Mouse (Mus musculus): Measurements from ENCODE around the gene Tubb3. TPM values are rescaled to one million over a fixed set of nuclear protein-coding genes. Genes with fewer than 3 reads are reported as not detected.
"Not testable (repeated sequence)": the region's sequence is repeated elsewhere in the genome, so short reads cannot be mapped to it uniquely, and the experiment has no call there.

Gene Tubb3
- total RNA-seq, 2 experiments from 2014 or later = 2.0 to 8.2 TPM

DNA sequence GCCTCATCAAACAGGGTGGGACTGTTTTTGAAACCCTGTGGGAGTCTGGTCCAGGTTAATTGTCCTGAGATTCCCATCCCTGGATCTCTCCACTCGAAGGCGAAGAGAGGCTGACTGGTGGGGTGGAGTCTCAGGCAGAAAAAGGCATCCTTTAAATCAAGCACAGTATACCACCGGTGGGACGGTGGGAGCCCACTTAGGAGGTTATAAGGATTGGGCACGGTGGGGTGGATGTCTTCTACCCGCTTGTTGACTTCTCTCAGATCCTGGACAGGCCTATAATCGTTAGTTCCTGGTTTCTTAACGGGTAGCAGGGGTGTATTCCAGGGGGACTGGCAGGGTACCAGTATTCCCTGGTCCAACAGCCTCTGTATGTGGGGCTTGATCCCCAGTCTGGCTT is 19.7 kb downstream of the Tubb3 start:
- not testable (repeated sequence) for DNase-seq (ENCODE audit: low spot score in 2 of 2)

DNA sequence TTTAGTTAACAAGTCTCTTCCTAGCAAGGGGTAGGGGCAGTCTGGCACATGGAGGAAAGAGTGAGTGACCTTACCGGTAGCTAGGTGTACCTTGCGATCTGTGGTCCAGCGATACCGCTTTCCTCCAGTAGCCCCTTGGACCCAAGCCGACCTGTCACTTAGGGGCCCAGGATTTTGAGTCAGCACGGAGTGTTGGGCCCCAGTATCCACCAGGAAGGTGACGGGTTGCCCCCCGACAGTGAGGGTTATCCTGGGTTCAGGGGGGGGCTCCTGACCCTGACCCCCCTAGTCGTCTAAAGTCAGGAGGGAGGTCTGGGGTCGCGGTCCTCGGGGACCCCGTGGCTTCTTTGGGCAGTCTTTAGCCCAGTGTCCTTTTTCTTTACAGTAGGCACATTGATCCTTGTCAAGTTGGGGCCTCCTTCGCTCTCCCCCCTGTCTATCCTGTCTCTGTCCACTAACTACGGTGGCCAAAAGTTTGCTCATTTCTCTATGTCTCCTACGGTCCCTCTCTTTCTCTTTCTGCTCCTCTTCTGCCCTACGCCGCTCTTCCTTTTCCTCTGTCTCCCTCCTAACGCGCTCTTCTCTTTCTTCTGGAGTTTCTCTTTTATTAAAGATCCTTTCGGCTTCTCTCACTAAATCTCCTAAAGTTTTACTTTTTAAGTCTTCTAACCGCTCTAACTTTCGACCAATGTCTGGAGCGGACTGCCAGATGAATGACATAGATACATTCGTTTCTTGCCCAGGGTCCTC is 20.6 kb downstream of the Tubb3 start:
- DNase-seq (ENCODE audit: low spot score in 2 of 2) = no peak

DNA sequence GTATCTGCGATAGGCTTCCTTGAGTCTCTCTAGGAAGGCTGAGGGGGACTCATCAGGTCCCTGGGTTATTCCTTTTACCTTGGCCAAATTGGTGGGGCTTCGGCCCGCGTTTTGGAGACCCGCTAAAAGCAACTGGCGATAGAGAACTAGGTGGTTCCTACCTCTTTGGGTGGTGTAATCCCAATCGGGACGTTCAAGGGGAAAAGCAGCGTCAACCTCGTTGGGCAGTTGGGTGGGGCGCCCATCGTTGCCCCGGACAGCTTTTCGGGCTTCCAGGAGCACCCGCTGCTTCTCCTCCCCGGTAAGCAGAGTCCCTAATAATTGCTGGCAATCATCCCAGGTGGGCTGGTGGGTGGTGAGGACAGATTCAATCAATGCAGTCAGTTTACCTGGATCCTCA is 21.2 kb downstream of the Tubb3 start:
- DNase-seq (ENCODE audit: low spot score in 2 of 2) = no peak

DNA sequence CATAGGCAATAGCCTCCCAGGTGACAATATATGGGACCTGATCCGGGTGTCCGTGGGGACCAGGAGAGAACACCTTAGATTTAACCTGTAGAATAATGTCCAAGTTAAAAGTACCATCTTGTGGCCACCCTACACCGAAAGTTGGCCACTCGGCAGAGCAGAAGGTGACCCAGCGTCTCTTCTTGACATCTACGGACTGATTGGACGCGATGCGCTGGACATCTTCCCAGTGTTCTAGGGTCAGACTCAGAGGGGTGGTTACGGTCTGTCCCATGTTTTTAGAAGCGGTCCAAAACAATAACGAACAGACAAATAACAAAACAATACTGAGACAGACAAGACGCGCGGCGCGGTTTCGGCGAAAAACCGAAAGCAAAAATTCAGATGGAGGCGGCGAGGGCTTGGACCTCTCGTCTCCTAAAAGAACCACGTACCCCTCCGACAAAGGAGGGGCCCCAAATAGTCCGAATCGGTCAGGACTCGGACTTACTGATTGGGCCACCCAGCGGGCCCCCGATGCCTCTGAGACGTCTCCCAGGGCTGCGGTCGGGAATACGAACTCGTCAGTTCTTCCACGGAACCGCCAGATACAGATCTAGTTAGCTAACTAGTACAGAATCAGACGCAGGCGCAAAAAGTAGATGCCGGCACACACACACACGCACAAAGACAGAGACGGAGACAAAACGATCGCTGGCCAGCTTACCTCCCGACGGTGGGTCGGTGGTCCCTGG is 22.2 kb downstream of the Tubb3 start:
- not testable (repeated sequence) for DNase-seq (ENCODE audit: low spot score in 2 of 2)

DNA sequence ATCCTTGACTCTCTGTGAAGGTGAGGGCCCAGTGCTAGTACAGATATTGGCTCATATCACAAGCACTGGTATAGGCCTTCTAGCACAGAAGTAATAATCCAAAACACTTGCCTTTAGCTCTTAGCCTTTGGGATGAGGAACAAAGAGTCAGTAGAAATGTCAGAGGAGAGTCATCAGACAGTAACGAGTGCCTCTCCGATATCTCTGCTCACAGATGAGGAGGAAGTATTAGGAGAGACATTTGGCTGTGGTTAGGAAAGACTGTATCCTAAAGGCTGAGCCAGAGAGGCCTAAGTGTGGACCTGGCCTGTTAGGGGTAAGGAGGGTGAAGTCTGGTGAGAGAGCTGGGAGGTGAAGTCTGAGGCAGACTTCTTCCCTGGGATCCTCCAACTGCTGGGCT is 30.6 kb downstream of the Tubb3 start:
- no peak for DNase-seq (ENCODE audit: low spot score in 2 of 2)

DNA sequence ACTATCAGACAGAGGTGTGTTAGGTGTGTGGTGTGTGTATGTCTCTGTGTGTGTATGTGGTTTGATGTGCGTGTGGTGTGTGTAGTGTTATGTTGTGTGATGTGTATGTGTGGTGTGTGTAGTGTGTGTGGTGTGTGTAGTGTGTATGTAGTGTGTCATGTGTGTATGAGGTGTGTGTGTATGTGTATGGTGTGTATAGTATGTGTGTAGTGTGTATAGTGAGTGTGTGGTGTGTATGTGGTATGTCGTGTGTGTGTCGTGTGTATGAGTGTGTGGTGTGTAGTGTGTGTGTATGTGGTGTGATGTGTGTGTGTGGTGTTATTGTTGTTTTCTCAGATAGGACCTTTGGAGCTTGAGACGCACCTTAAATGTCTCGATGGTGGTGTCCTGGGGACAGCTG is 31.1 kb downstream of the Tubb3 start:
- DNase-seq (ENCODE audit: low spot score in 2 of 2) = no peak

DNA sequence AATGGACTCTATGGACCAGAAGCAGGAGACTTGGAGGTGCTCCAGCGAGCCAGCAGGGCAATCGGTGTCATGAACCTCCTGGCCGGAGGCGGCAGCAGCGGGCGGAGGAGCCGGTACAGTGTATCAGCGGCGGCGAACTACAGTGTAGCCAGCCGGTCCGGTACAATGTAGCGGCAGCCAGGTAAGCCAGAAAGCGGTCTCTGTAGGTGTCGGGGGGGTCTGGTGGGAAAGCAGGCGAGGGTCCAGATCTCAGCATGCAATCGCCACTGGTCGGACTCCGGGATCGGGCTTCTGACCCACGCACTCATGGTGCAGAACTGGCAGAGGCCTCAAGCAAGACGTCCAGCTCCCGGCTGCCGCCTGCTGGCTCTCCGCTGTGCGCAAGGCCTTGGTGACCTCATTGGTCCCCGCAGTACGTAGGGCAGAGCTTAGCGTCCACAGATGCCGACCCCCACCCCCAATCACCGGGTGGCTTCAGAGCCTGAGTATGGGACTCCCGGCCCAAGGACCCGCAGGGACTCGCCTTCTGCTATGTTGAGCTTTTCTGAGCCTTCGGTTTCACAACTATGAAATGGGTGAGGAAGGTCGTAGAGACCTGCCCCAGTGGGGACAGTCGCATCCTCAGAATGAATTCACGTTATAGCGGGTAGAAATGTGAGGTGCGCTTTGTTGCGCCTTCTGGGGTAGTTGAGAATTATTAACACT is 31.8 kb downstream of the Tubb3 start:
- DNase-seq (ENCODE audit: low spot score in 2 of 2) = peak; percentile 91 to 94

DNA sequence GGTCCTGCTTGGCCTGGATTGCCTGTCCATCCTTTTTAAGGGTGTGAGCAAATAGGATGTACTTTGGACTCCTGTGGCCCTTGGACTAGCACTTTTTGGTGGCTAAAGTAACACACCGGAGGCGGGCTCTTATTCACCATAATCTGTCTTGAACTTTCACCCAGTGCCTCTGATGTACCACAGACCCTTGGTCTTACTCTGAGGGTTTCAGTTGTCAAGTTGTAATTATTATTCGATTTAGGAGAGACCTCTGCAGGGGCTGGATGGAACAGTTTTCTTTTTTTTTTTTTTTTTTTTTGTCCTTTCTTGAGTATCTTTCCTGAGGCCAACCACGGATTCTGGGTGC is 32.3 kb downstream of the Tubb3 start:
- no peak for DNase-seq (ENCODE audit: low spot score in 2 of 2)

DNA sequence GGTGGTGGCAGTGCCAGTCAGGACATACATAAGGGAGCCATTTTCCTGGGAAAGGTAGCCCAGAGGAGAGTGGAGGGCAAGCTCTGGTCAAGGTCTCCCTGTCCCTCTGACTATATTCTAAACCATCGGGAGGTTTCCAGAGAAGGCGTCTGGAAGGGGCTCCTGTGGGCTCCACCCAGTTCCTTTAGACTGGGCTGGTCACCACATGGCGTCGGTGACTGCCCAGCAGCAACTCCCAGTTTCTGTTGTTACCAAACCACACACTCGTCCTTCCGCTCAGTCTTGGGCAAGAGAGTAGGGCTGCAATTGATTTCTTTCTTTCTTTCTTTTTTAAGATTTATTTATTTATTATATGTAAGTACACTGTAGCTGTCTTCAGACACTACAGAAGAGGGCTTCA is 32.9 kb downstream of the Tubb3 start:
- DNase-seq (ENCODE audit: low spot score in 2 of 2) = no peak

DNA sequence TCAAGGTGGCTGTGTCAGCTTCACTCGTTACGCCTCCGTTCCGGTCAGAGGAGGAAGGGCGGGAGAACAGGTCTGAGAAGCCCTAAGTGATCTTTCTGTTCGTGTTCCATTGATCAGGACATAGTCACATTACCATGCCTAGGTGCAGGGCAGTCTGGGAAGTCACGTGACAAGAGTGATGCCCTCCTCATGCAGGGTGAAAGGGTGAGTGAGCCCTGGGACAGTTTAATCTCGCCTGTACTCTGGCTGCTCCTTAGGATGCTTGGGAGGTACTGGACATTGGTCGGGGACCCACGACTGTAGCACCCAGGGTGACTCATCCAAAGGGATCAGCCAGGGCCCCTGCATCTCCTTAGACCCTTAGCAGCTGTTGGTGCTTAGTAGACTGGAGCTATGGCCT is 34.8 kb downstream of the Tubb3 start:
- DNase-seq (ENCODE audit: low spot score in 2 of 2) = no peak

DNA sequence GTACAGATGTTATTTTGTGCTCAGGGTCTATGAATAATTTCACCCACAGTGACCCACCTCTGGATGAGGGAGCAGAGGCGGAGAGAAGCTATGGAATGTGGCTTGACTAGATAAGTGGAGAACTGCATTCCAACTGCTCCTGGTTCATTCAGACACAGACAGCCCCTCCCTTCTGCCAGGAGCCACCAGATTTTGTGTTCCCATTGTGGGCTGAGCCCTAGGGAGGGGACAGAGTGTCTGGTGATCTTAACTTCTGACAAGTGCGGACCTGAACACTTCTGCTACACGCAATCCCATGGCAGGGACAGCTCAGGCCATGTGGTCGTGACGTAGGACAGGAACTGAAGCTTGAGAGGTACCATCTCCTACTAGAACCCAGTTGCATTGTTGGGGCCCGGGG is 35.6 kb downstream of the Tubb3 start:
- no peak for DNase-seq (ENCODE audit: low spot score in 2 of 2)

DNA sequence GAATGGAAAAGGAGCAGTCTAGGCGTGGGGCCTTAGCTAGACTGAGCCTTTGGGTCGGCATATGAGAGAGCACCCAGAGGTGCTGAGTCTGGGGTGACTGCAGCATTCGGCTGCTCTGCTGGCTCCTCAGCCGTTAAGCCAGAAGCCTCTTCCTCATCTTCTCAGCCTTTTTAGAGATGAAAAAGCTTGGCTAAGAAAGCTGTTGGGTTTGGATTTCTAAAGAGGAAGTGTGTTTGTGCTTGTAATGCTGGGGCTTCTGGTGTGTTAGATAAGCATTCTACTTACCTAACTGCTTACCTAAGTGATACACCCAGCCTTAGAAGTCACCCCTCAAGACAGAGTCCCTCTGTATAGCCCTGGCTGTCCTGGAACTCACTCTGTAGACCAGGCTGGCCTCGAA is 39.6 kb downstream of the Tubb3 start:
- no peak for DNase-seq (ENCODE audit: low spot score in 2 of 2)

DNA sequence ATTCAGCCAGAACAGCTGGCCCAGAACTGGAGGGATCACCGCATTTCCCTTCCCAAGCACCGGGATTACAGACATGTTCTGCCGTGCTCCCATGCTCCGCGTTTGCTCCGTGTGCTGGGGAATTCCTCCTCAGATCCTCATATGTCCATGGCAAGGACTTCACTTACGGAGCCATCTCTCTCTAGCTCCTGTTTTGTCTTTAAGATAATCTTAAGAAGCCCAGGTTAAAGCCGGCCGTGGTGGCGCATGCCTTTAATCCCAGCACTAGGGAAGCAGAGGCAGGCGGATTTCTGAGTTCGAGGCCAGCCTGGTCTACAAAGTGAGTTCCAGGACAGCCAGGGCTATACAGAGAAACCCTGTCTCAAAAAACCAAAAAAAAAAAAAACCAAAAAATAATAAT is 40.5 kb downstream of the Tubb3 start:
- not testable (repeated sequence) for DNase-seq (ENCODE audit: low spot score in 2 of 2)

DNA sequence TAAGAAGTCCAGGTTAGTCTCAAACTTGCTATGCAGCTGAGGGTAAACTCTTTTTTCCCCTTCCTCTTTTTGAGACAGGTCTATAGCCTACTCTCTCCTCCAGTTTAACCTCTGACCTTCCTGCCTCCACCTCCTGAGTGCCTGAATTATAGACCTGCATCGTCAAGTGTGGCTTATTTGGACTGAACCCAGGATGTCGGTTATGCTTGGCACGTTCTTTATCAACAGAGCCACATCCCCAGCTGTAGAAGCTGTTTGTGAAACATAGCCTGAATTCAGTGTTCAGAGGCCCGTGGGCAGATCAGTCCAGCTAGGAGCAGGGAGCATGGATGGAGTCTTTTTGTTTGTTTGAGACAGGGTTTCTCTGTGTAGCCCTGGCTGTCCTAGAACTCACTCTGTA is 40.9 kb downstream of the Tubb3 start:
- DNase-seq (ENCODE audit: low spot score in 2 of 2) = no peak

DNA sequence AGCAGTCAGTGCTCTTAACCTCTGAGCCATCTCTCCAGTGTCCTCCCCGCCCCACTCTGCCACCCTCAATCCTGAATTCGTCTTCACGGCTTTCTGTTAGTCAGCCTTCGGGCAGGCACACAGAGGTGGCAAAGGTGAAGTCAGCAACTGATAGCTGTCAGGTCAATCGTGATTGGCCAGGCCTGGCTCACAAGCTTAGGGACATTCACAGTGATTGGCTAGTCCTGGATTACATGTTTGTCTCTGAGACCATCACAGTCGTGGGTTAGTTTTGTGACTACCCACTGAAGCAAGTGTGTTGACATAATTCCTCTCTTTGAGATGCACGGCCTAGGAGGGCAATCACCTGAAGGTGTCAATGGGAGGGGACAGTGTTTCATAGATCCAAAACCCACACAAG is 42.1 kb downstream of the Tubb3 start:
- DNase-seq (ENCODE audit: low spot score in 2 of 2) = no peak

DNA sequence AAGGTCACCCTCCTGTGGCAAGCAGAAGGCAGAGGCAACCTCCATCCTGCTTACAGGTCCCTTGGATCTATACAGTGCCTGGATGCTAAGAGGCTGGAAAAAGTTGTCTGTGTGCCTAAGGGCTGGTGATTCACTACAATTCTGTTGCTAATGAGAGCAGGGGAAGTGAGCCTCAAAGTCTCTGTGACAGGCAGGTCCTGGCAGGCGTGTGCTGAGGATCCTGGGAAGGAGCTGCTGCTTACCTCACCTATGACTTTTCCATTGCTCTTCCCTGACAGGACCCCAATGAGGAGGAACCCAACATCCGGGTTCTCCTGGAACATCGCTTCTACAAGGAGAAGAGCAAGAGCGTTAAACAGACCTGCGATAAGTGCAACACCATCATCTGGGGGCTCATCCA is 42.7 kb downstream of the Tubb3 start:
- no peak for DNase-seq (ENCODE audit: low spot score in 2 of 2)

DNA sequence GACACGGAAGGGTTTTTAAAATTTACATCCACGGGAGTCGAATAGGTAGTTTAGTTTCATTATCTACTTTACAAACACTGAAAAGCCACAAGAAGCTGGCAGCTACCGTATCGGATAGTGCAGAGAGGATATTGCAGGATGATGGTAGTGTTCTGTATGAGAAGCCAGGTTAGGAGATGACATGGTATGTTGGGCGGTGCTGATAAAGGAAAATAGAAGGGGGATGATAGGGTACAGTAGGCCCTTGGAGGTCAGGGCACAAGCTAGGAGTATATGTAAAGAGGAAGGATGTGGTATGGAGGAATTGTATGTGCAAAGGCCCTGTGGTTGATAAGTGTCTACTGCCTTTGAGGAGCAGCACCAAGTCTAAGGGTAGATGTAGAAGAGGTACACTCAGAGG is 43.3 kb downstream of the Tubb3 start:
- DNase-seq (ENCODE audit: low spot score in 2 of 2) = no peak

DNA sequence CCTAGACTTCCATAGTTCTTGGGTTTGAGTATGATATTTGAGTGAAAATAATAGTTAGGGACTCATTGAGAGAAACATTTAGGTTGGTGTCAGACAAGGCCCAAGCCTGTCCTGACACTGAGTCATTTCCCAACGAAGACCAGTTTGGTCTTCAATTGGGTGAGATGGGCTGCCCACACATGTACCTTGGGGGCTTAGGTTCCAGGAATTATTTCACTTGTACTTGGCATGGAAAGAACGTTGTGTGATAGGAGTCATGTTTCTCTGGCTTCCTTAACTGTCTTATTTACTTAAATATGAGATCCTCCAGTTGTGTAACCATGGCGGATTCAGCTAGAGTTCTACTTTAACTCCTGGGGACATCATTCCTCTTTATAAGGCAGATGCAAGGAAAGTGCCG is 52.4 kb downstream of the Tubb3 start:
- DNase-seq (ENCODE audit: low spot score in 2 of 2) = no peak

DNA sequence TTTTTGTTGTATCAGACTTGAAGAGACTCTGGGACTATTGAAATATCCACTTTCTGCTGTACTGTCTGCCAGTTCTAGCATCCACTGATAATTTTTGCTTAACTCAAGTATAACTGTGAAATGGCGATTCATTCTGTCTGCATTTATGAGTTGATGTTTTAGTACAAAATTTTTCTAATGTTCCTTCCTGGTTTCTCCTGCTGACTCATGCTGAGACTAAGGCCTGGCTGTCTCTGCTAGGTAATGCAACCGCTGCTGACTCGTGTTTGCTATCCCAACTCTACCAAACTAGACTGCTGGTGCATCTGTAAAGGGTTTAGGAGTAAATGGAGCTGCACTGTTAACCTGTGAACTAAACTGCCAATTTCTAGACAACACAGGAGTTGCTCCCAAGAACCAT is 56.3 kb downstream of the Tubb3 start:
- no peak for DNase-seq (ENCODE audit: low spot score in 2 of 2)
